ENCODE assay signal across 28 mouse cellular contexts in genomic region chr13:30850736-30851135, GRCm38 (mm10).
"Had no signal": no experiment of that assay in that cellular context is flagged by ENCODE, and none has a peak within 500 bp of the region (broad histone marks: within the 10 kb centered on the region; RNA-seq: fewer than 3 reads in every experiment).

No protein-coding gene starts in this region.

- DNase-seq: cerebellum, adult 2 months; cerebellum, adult 8-10 months; cerebellum, adult 9-10 months; cerebellum, adult 9-11 months; cerebellum, postnatal 10 days; cerebellum, postnatal 14 days; cerebellum, postnatal 25 days; cerebellum, postnatal 36 days; embryo, embryonic 11 days; forebrain, postnatal 0 days; gastrocnemius, adult 2 months; gastrocnemius, postnatal 10 days; gastrocnemius, postnatal 14 days; gastrocnemius, postnatal 25 days; gastrocnemius, postnatal 36 days; heart, adult 18-20 months; heart, adult 2 months had no signal

- H3K27me3 ChIP-seq: embryonic facial prominence, embryonic 12.5 days; embryonic facial prominence, embryonic 13.5 days; embryonic facial prominence, embryonic 15.5 days; forebrain, embryonic 12.5 days; forebrain, embryonic 13.5 days; forebrain, embryonic 15.5 days had no signal

- H3K4me3 ChIP-seq: embryonic facial prominence, embryonic 10.5 days; embryonic facial prominence, embryonic 12.5 days; embryonic facial prominence, embryonic 13.5 days; embryonic facial prominence, embryonic 15.5 days; erythroblast, embryonic 14.5 days; forebrain, embryonic 10.5 days; forebrain, embryonic 12.5 days; forebrain, embryonic 13.5 days; forebrain, embryonic 15.5 days; gastrocnemius, adult 2 months; heart, adult 2 months had no signal

- ATAC-seq: forebrain, embryonic 13.5 days; forebrain, embryonic 14.5 days; forebrain, embryonic 15.5 days; forebrain, embryonic 16.5 days; forebrain, postnatal 0 days had no signal

- H3K4me1 ChIP-seq: embryonic facial prominence, embryonic 10.5 days; embryonic facial prominence, embryonic 12.5 days; embryonic facial prominence, embryonic 13.5 days; embryonic facial prominence, embryonic 15.5 days; forebrain, embryonic 15.5 days had no signal

- H3K27ac ChIP-seq: embryonic facial prominence, embryonic 10.5 days; embryonic facial prominence, embryonic 12.5 days; embryonic facial prominence, embryonic 13.5 days; embryonic facial prominence, embryonic 15.5 days; forebrain, embryonic 10.5 days; forebrain, embryonic 12.5 days; forebrain, embryonic 13.5 days; forebrain, embryonic 15.5 days; gastrocnemius, adult 2 months; heart, adult 2 months had no signal

- H3K9me3 ChIP-seq: embryonic facial prominence, embryonic 10.5 days; embryonic facial prominence, embryonic 12.5 days; embryonic facial prominence, embryonic 13.5 days; embryonic facial prominence, embryonic 15.5 days; forebrain, embryonic 10.5 days; forebrain, embryonic 12.5 days; forebrain, embryonic 13.5 days; forebrain, embryonic 15.5 days had no signal

- H3K9ac ChIP-seq: embryonic facial prominence, embryonic 12.5 days; embryonic facial prominence, embryonic 13.5 days; embryonic facial prominence, embryonic 15.5 days; forebrain, embryonic 12.5 days; forebrain, embryonic 13.5 days; forebrain, embryonic 15.5 days; forebrain, postnatal 0 days had no signal

- H3K4me2 ChIP-seq: embryonic facial prominence, embryonic 12.5 days; embryonic facial prominence, embryonic 13.5 days; embryonic facial prominence, embryonic 15.5 days; forebrain, embryonic 12.5 days; forebrain, embryonic 13.5 days; forebrain, embryonic 15.5 days had no signal
